Mouse (Mus musculus): ENCODE data around the gene Proca1.

- TF ChIP-seq CTCF (IDR thresholded peaks at IDR 0.05; ENCODE audit: low read depth) (no peak), EP300 (IDR thresholded peaks at IDR 0.05; ENCODE audit: low read depth) (no peak)
These were observed 14.2 kb upstream of the Proca1 start for GRCm38 (mm10) chr11:78178859-78179437.

Data from heart, postnatal 0 days (tissue).